Mouse (Mus musculus): ENCODE measurements around the gene Ddn. TPM values are rescaled to one million over a fixed set of nuclear protein-coding genes. Genes with fewer than 3 reads are reported as not detected.

The Ddn gene
- polyA plus RNA-seq, 1 experiment: not detected

- Histone ChIP-seq H3K4me1 (ENCODE audit: control insufficient read depth, insufficient read depth, insufficient read length, low read length) (no peaks in the 10 kb centered on the region), H3K4me3 (ENCODE audit: low read depth, low read length) (no peak overlapping the region), H3K36me3 (ENCODE audit: control insufficient read depth, insufficient read depth, low read length) (peaks cover 93% of the 10 kb centered on the region), H3K27me3 (ENCODE audit: control insufficient read depth, insufficient read depth, low read length) (no peaks in the 10 kb centered on the region), H3K27ac (ENCODE audit: insufficient read depth, low read depth, low read length) (no peak overlapping the region)
- TF ChIP-seq CTCF (IDR thresholded peaks at IDR 0.05; ENCODE audit: extremely low read depth, insufficient read length, insufficient replicate concordance, low read depth, low read length) (no peak), POLR2A (IDR thresholded peaks at IDR 0.05; ENCODE audit: low read depth, low read length) (no peak)
- 74% methylated on average over 4 of the region's 4 CpGs for WGBS
Observed at GRCm38 (mm10) chr15:98837743-98838103, 28.4 kb upstream of the Ddn start.

GRCm38 (mm10) chr15:98837006-98837742 lies 27.9 kb upstream of the Ddn start:
- Histone ChIP-seq H3K4me1 (ENCODE audit: control insufficient read depth, insufficient read depth, insufficient read length, low read length) (no peaks in the 10 kb centered on the region), H3K27me3 (ENCODE audit: control insufficient read depth, insufficient read depth, low read length) (no peaks in the 10 kb centered on the region), H3K4me3 (ENCODE audit: low read depth, low read length) (no peak overlapping the region), H3K27ac (ENCODE audit: insufficient read depth, low read depth, low read length) (no peak overlapping the region), H3K36me3 (ENCODE audit: control insufficient read depth, insufficient read depth, low read length) (peaks cover 87% of the 10 kb centered on the region)
- TF ChIP-seq POLR2A (IDR thresholded peaks at IDR 0.05; ENCODE audit: low read depth, low read length): no peak
- no peak for TF ChIP-seq CTCF (IDR thresholded peaks at IDR 0.05; ENCODE audit: extremely low read depth, insufficient read length, insufficient replicate concordance, low read depth, low read length)
- 93% methylated on average over 21 of the region's 21 CpGs for WGBS

- Histone ChIP-seq H3K36me3 (ENCODE audit: control insufficient read depth, insufficient read depth, low read length) (peaks cover 70% of the 10 kb centered on the region), H3K27me3 (ENCODE audit: control insufficient read depth, insufficient read depth, low read length) (no peaks in the 10 kb centered on the region), H3K4me1 (ENCODE audit: control insufficient read depth, insufficient read depth, insufficient read length, low read length) (no peaks in the 10 kb centered on the region), H3K27ac (ENCODE audit: insufficient read depth, low read depth, low read length) (no peak overlapping the region), H3K4me3 (ENCODE audit: low read depth, low read length) (no peak overlapping the region)
- TF ChIP-seq CTCF (IDR thresholded peaks at IDR 0.05; ENCODE audit: extremely low read depth, insufficient read length, insufficient replicate concordance, low read depth, low read length) (no peak), POLR2A (IDR thresholded peaks at IDR 0.05; ENCODE audit: low read depth, low read length) (no peak)
- 94% methylated on average over 14 of the region's 14 CpGs for whole genome bisulfite sequencing
Observed at GRCm38 (mm10) chr15:98835291-98835690, 26.0 kb upstream of the Ddn start.

GRCm38 (mm10) chr15:98834059-98834458 lies 24.8 kb upstream of the Ddn start:
- TF ChIP-seq POLR2A (IDR thresholded peaks at IDR 0.05; ENCODE audit: low read depth, low read length) (no peak), CTCF (IDR thresholded peaks at IDR 0.05; ENCODE audit: extremely low read depth, insufficient read length, insufficient replicate concordance, low read depth, low read length) (no peak)
- peaks cover 58% of the 10 kb centered on the region for H3K36me3 ChIP-seq (ENCODE audit: control insufficient read depth, insufficient read depth, low read length)
- no peak overlapping the region for H3K27ac ChIP-seq (ENCODE audit: insufficient read depth, low read depth, low read length)
- 86% methylated on average over 13 of the region's 13 CpGs for WGBS
- no peak overlapping the region for H3K4me3 ChIP-seq (ENCODE audit: low read depth, low read length)
- H3K4me1 ChIP-seq (ENCODE audit: control insufficient read depth, insufficient read depth, insufficient read length, low read length): peaks cover 7% of the 10 kb centered on the region
- H3K27me3 ChIP-seq (ENCODE audit: control insufficient read depth, insufficient read depth, low read length): no peaks in the 10 kb centered on the region

GRCm38 (mm10) chr15:98833281-98833680 lies 24.0 kb upstream of the Ddn start:
- no peak overlapping the region for H3K4me3 ChIP-seq (ENCODE audit: low read depth, low read length)
- H3K4me1 ChIP-seq (ENCODE audit: control insufficient read depth, insufficient read depth, insufficient read length, low read length): peaks cover 9% of the 10 kb centered on the region
- H3K36me3 ChIP-seq (ENCODE audit: control insufficient read depth, insufficient read depth, low read length): peaks cover 51% of the 10 kb centered on the region
- no peak overlapping the region for H3K27ac ChIP-seq (ENCODE audit: insufficient read depth, low read depth, low read length)
- TF ChIP-seq POLR2A (IDR thresholded peaks at IDR 0.05; ENCODE audit: low read depth, low read length) (no peak), CTCF (IDR thresholded peaks at IDR 0.05; ENCODE audit: extremely low read depth, insufficient read length, insufficient replicate concordance, low read depth, low read length) (no peak)
- WGBS: 87% methylated on average over 11 of the region's 11 CpGs
- no peaks in the 10 kb centered on the region for H3K27me3 ChIP-seq (ENCODE audit: control insufficient read depth, insufficient read depth, low read length)

GRCm38 (mm10) chr15:98832161-98833058 lies 23.1 kb upstream of the Ddn start:
- no peak overlapping the region for H3K4me3 ChIP-seq (ENCODE audit: low read depth, low read length)
- H3K27me3 ChIP-seq (ENCODE audit: control insufficient read depth, insufficient read depth, low read length): no peaks in the 10 kb centered on the region
- H3K4me1 ChIP-seq (ENCODE audit: control insufficient read depth, insufficient read depth, insufficient read length, low read length): peaks cover 9% of the 10 kb centered on the region
- 67% methylated on average over 12 of the region's 12 CpGs for WGBS
- 0 out of 2 replicates have a peak overlapping the region, but pooled peaks have one; percentile 2 for H3K27ac ChIP-seq (ENCODE audit: insufficient read depth, low read depth, low read length)
- TF ChIP-seq POLR2A (IDR thresholded peaks at IDR 0.05; ENCODE audit: low read depth, low read length) (no peak), CTCF (IDR thresholded peaks at IDR 0.05; ENCODE audit: extremely low read depth, insufficient read length, insufficient replicate concordance, low read depth, low read length) (no peak)
- H3K36me3 ChIP-seq (ENCODE audit: control insufficient read depth, insufficient read depth, low read length): peaks cover 46% of the 10 kb centered on the region

- Histone ChIP-seq H3K4me1 (ENCODE audit: control insufficient read depth, insufficient read depth, insufficient read length, low read length) (peaks cover 9% of the 10 kb centered on the region), H3K36me3 (ENCODE audit: control insufficient read depth, insufficient read depth, low read length) (peaks cover 39% of the 10 kb centered on the region), H3K27ac (ENCODE audit: insufficient read depth, low read depth, low read length) (peak overlapping the region; percentile 68), H3K27me3 (ENCODE audit: control insufficient read depth, insufficient read depth, low read length) (no peaks in the 10 kb centered on the region), H3K4me3 (ENCODE audit: low read depth, low read length) (peak overlapping the region; percentile 95)
- TF ChIP-seq POLR2A (IDR thresholded peaks at IDR 0.05; ENCODE audit: low read depth, low read length) (no peak), CTCF (IDR thresholded peaks at IDR 0.05; ENCODE audit: extremely low read depth, insufficient read length, insufficient replicate concordance, low read depth, low read length) (no peak)
- WGBS: 6% methylated on average over 9 of the region's 9 CpGs
Observed at GRCm38 (mm10) chr15:98831684-98832035, 22.4 kb upstream of the Ddn start.
